Mouse (Mus musculus): ENCODE data around the gene Nek4. TPM values are rescaled to one million over a fixed set of nuclear protein-coding genes. Genes with fewer than 3 reads are reported as not detected.

Gene Nek4
- polyA plus RNA-seq, 1 experiment from 2014 or later, result 19.6 TPM

DNA sequence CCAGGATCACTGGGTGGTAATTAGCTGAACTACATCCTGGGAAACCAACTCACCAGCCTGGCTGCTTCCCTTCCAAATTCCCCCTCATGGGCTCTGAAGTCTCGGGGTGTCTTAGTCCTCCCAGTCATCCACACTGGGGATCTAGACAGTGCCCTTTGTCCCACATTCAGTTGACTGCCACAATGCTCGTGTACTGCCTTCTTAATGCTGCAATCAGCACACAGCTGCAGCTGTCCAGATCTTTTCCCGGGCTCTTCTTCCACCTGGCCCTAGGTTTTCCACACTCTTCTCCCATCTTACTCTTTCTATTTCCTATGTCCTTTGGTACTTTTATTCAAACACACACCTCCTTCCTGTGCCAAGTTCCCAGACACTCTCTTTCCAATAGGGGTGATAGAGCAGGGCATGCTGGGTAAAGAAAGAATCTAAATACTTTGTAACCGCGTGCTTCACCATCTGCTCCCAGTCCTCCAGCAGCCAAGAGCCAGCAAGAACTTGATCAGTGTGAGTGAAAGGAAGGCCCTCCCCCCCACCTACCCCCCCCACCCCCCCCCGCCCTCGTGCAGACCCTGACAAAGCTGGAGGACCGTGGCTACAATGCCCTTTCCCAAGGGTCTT is 29.0 kb upstream of the Nek4 start:
- no peak overlapping the region for H3K4me3 ChIP-seq (replicated peaks; ENCODE audit: low read length)
- no peaks in the 10 kb centered on the region for H3K36me3 ChIP-seq (ENCODE audit: control insufficient read depth, insufficient read depth)
- no peak overlapping the region for H3K4me2 ChIP-seq (ENCODE audit: low read length)
- H3K9me3 ChIP-seq (ENCODE audit: control insufficient read depth, low read length), result no peaks in the 10 kb centered on the region
- no peak overlapping the region for H3K27ac ChIP-seq (ENCODE audit: low read length)
- peak; percentile 58; the same call in 1 of the 2 replicates for ATAC-seq
- H3K9ac ChIP-seq (replicated peaks; ENCODE audit: low read depth, low read length), result no peak overlapping the region
- WGBS, result 43% methylated on average over 7 of the region's 8 CpGs
- peaks cover 3% of the 10 kb centered on the region; the same call in 1 of the 2 replicates for H3K4me1 ChIP-seq (replicated peaks; ENCODE audit: control insufficient read depth, insufficient read depth, low read length)
- no peaks in the 10 kb centered on the region for H3K27me3 ChIP-seq (replicated peaks; ENCODE audit: control insufficient read depth, insufficient read depth, low read length)

DNA sequence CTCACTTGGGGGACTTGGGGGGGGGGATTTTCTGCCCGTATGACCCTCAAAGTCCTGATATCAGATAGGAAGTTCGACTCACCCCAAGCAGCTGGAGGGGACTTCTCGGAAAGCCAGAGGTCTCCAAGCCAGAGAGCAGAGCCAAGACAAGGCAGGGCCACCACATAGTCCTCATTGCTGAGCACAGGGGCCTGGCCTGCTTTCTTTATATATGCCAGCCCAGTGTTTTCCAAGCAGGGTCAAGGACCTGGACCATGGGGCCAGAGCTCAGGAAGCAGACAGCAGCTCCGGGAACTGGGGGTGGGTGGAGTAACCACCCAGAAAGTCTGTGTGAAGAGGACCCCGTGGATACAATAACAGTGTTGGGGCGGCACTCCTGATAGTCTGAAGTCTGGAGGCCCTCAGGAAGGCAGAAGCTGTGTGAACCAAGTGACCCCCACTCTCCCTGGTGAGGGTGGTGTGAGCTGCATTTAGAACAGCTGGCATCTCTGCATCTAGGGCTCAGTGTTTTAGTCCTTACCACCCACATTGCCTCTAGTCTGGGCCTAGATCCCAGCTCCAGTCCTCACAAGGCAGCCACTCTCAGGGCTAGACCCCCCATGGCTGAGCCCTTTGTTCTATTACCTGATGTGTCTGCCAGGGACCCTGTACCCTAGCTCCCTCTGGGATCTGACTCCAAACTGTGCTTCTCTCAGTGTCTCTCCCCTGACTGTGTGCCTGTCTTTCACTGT is 27.6 kb upstream of the Nek4 start, which contains the start of gene Itih3:
Gene Itih3, minus strand, starts transcription at position 386 of the 731 bp plus-strand sequence.
- WGBS, result 69% methylated on average over 6 of the region's 6 CpGs
- H3K27me3 ChIP-seq (replicated peaks; ENCODE audit: control insufficient read depth, insufficient read depth, low read length), result no peaks in the 10 kb centered on the region
- 0 out of 2 replicates have a peak, but pooled peaks have one; percentile 12 for ATAC-seq
- no peak within 1 kb of the TSS for H3K27ac ChIP-seq (ENCODE audit: low read length)
- no peak within 1 kb of the TSS for H3K9ac ChIP-seq (replicated peaks; ENCODE audit: low read depth, low read length)
- peaks cover 3% of the 10 kb centered on the region; the same call in 1 of the 2 replicates for H3K4me1 ChIP-seq (replicated peaks; ENCODE audit: control insufficient read depth, insufficient read depth, low read length)
- H3K36me3 ChIP-seq (ENCODE audit: control insufficient read depth, insufficient read depth), result no peaks in the 10 kb centered on the region
- no peak within 1 kb of the TSS for H3K4me3 ChIP-seq (replicated peaks; ENCODE audit: low read length)
- no peaks in the 10 kb centered on the region for H3K9me3 ChIP-seq (ENCODE audit: control insufficient read depth, low read length)
- no peak within 1 kb of the TSS for H3K4me2 ChIP-seq (ENCODE audit: low read length)

DNA sequence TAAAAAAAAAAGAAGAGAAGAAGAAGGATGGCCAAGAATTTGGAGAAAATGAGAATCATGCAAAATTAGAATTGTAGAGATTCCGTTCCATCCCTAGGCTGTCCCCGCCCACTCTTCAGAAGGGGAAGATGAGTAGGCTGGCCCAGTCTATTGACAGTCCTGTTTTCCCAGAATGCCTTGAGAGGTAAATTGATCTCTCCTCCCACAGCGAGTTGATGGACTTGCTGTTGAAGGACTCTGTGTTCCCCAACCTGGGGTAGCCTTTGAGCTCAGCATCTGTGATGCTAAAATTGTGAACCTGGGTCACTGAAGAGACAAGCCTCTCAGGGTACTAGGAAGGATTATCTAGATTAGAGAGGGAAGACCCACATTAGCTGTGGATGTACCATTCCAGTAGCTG is 25.7 kb upstream of the Nek4 start:
- 87% methylated on average over 3 of the region's 3 CpGs for WGBS
- no peak overlapping the region for H3K4me3 ChIP-seq (replicated peaks; ENCODE audit: low read length)
- ATAC-seq, result no peak
- H3K36me3 ChIP-seq (ENCODE audit: control insufficient read depth, insufficient read depth), result no peaks in the 10 kb centered on the region
- H3K9me3 ChIP-seq (ENCODE audit: control insufficient read depth, low read length), result no peaks in the 10 kb centered on the region
- H3K27me3 ChIP-seq (replicated peaks; ENCODE audit: control insufficient read depth, insufficient read depth, low read length), result no peaks in the 10 kb centered on the region
- no peak overlapping the region for H3K9ac ChIP-seq (replicated peaks; ENCODE audit: low read depth, low read length)
- no peak overlapping the region for H3K4me2 ChIP-seq (ENCODE audit: low read length)
- H3K27ac ChIP-seq (ENCODE audit: low read length), result no peak overlapping the region
- peaks cover 3% of the 10 kb centered on the region; the same call in 1 of the 2 replicates for H3K4me1 ChIP-seq (replicated peaks; ENCODE audit: control insufficient read depth, insufficient read depth, low read length)

DNA sequence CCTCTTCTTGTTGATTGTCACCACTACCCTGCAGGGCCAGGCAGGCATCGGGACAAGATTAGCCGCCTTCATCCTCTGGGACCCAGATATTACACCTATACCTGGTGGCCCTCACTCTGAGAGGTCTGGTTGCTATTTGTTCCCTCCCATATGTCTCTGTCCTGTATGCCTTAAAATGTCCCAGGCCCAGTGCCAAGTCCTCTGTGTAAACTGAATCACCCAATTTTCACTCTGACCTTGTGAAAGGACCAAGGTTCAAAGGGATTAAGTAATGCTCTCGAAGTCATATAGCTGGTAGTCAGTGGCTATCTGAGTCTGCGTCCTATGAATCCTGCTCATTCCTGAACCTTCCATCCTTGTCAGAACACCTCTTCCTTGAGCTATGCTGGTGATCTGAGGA is 20.8 kb upstream of the Nek4 start:
- Histone ChIP-seq H3K4me2 (ENCODE audit: low read length) (no peak overlapping the region), H3K36me3 (ENCODE audit: control insufficient read depth, insufficient read depth) (no peaks in the 10 kb centered on the region), H3K4me3 (replicated peaks; ENCODE audit: low read length) (no peak overlapping the region), H3K4me1 (replicated peaks; ENCODE audit: control insufficient read depth, insufficient read depth, low read length) (no peaks in the 10 kb centered on the region), H3K9ac (replicated peaks; ENCODE audit: low read depth, low read length) (no peak overlapping the region), H3K27ac (ENCODE audit: low read length) (no peak overlapping the region), H3K27me3 (replicated peaks; ENCODE audit: control insufficient read depth, insufficient read depth, low read length) (no peaks in the 10 kb centered on the region), H3K9me3 (ENCODE audit: control insufficient read depth, low read length) (no peaks in the 10 kb centered on the region)
- ATAC-seq, result no peak
- WGBS, result 84% methylated on average over 4 of the region's 4 CpGs

DNA sequence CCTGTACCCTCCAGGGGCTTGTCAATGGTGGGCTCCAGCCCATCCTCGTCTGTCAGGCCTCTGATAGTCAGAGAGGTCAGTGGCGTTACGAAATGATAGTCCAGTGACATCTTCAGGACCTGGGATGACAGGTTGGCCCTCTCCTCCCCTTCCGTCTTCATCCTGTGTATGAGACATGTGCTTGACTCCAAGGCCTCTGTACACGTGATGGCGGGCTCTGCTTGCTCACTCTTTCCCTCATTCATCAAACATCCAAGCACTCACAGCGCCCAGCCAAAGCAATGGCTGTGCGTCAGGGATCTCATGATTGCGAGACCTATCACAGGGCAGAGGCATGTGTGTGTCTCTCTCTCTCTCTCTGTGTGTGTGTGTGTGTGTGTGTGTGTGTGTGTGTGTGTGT is 17.8 kb upstream of the Nek4 start:
- no peak overlapping the region for H3K4me3 ChIP-seq (replicated peaks; ENCODE audit: low read length)
- H3K4me2 ChIP-seq (ENCODE audit: low read length), result no peak overlapping the region
- ATAC-seq, result no peak
- no peaks in the 10 kb centered on the region for H3K27me3 ChIP-seq (replicated peaks; ENCODE audit: control insufficient read depth, insufficient read depth, low read length)
- 88% methylated on average over 9 of the region's 9 CpGs for whole genome bisulfite sequencing
- H3K27ac ChIP-seq (ENCODE audit: low read length), result no peak overlapping the region
- H3K9ac ChIP-seq (replicated peaks; ENCODE audit: low read depth, low read length), result no peak overlapping the region
- no peaks in the 10 kb centered on the region for H3K4me1 ChIP-seq (replicated peaks; ENCODE audit: control insufficient read depth, insufficient read depth, low read length)
- H3K9me3 ChIP-seq (ENCODE audit: control insufficient read depth, low read length), result no peaks in the 10 kb centered on the region
- no peaks in the 10 kb centered on the region for H3K36me3 ChIP-seq (ENCODE audit: control insufficient read depth, insufficient read depth)

DNA sequence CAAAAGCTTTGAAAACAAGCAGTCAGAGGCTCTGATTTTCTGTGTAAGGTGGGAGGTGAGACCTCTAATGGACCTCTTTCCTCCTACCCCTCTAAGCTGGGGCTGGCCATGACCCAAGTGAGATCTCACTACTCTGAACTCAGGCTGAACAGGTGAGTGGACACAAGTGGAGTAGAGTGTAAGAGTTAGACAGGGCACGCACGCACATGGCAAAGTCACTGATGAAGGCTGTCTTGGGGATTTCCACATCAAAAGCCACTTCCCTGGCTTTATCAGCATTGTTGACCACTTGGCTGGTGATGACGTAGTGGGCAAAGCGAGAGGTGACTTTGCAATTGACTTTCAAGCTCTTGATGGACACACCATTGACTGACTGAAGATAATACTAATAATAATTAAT is 8.9 kb upstream of the Nek4 start:
- Histone ChIP-seq H3K4me1 (replicated peaks; ENCODE audit: control insufficient read depth, insufficient read depth, low read length) (no peaks in the 10 kb centered on the region), H3K4me2 (ENCODE audit: low read length) (no peak overlapping the region), H3K27me3 (replicated peaks; ENCODE audit: control insufficient read depth, insufficient read depth, low read length) (0 out of 2 replicates have a peak, but pooled peaks cover 2% of the 10 kb centered on the region), H3K27ac (ENCODE audit: low read length) (no peak overlapping the region), H3K9ac (replicated peaks; ENCODE audit: low read depth, low read length) (no peak overlapping the region), H3K36me3 (ENCODE audit: control insufficient read depth, insufficient read depth) (no peaks in the 10 kb centered on the region), H3K4me3 (replicated peaks; ENCODE audit: low read length) (no peak overlapping the region), H3K9me3 (ENCODE audit: control insufficient read depth, low read length) (no peaks in the 10 kb centered on the region)
- ATAC-seq, result no peak
- 93% methylated on average over 4 of the region's 4 CpGs for WGBS

DNA sequence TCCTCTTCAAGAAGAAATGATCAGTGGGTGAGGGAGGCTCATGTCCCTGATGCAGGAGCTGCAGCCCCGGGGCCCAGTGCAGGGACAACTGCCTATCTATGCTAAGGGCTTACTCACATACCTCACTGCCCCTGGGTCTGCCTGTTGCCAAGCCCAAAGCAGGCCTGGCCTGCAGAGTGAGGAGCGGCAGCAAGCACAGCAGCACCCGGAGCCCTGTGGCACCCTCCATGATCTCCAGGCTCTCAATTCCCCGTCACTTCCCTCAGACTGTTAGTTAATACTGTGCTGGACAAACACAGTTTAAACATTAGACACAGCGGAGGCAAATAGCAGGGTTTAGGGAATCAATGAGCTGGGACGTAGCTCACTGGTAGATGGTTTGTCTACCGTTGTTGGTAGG is 8.1 kb upstream of the Nek4 start, which contains the start of gene Itih1:
Gene Itih1, minus strand, starts transcription at position 252 of the 400 bp plus-strand sequence.
- WGBS, result 91% methylated on average over 7 of the region's 7 CpGs
- H3K27me3 ChIP-seq (replicated peaks; ENCODE audit: control insufficient read depth, insufficient read depth, low read length), result 0 out of 2 replicates have a peak, but pooled peaks cover 2% of the 10 kb centered on the region
- no peak for ATAC-seq
- H3K4me1 ChIP-seq (replicated peaks; ENCODE audit: control insufficient read depth, insufficient read depth, low read length), result no peaks in the 10 kb centered on the region
- no peaks in the 10 kb centered on the region for H3K9me3 ChIP-seq (ENCODE audit: control insufficient read depth, low read length)
- no peak within 1 kb of the TSS for H3K4me2 ChIP-seq (ENCODE audit: low read length)
- no peaks in the 10 kb centered on the region for H3K36me3 ChIP-seq (ENCODE audit: control insufficient read depth, insufficient read depth)
- H3K27ac ChIP-seq (ENCODE audit: low read length), result no peak within 1 kb of the TSS
- no peak within 1 kb of the TSS for H3K9ac ChIP-seq (replicated peaks; ENCODE audit: low read depth, low read length)
- H3K4me3 ChIP-seq (replicated peaks; ENCODE audit: low read length), result no peak within 1 kb of the TSS

DNA sequence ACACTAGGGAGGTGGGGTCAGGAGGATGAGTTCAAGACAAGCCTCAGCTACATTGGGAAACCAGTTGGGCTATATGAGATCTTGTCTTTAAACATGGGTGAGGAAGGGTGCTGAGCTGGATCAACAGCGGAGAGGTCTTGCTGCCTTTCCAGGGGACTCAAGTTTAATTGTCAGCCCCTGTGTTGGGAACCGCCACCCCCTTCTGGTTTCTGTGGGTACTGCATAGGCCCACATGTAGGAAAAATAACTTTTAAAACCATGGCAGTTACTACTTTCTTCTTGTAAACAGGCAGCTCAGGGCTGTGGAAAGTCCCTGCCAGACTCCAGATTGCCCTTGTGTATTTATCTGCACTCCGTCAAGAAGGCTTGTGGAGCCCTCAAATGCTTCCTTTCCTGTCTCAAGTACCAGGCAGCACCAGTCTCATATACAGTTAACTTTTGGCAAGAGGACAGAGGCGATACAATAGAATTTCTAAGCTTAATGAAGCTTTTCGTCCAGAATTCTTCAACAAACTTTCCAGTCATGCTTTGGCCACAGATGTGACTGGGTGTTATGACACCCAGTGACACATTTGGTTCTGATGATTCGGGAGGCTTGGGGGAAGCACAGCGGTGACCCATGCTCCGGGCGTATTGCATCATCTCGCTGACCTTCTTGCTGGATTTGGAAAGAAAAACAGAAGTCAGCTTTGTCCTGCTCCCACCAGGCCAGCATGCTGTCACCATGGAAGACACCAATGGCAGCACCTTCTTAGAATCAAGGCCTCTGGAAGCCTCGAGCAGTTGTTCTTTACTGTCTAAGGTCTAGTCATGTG is 7.1 kb upstream of the Nek4 start:
- no peak overlapping the region for H3K4me2 ChIP-seq (ENCODE audit: low read length)
- no peak overlapping the region for H3K4me3 ChIP-seq (replicated peaks; ENCODE audit: low read length)
- ATAC-seq, result no peak
- 0 out of 2 replicates have a peak, but pooled peaks cover 2% of the 10 kb centered on the region for H3K27me3 ChIP-seq (replicated peaks; ENCODE audit: control insufficient read depth, insufficient read depth, low read length)
- WGBS, result 69% methylated on average over 11 of the region's 11 CpGs
- no peaks in the 10 kb centered on the region for H3K36me3 ChIP-seq (ENCODE audit: control insufficient read depth, insufficient read depth)
- H3K9me3 ChIP-seq (ENCODE audit: control insufficient read depth, low read length), result no peaks in the 10 kb centered on the region
- H3K4me1 ChIP-seq (replicated peaks; ENCODE audit: control insufficient read depth, insufficient read depth, low read length), result no peaks in the 10 kb centered on the region
- H3K9ac ChIP-seq (replicated peaks; ENCODE audit: low read depth, low read length), result no peak overlapping the region
- H3K27ac ChIP-seq (ENCODE audit: low read length), result no peak overlapping the region

DNA sequence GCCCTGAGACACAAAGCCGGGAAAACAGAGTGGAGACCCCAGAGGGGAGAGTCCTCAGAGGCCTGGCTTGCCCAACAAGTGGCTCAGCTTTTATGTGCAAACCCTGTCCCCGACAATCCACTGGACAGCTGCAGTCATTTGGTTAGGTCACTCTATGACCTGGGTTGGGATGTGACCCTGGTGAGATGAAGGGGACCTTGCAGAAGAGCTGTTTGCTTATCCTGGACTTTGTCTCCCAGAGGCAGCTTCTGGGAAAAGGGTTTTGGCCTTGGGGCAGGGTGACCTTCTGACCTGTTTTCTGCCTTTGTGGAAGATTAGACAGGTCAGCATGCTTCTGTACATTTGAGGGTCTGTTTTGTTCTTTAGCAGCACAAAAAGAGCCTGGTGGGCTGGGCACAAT is 6.4 kb upstream of the Nek4 start:
- no peak overlapping the region for H3K9ac ChIP-seq (replicated peaks; ENCODE audit: low read depth, low read length)
- no peak overlapping the region for H3K4me2 ChIP-seq (ENCODE audit: low read length)
- H3K27ac ChIP-seq (ENCODE audit: low read length), result no peak overlapping the region
- no peak overlapping the region for H3K4me3 ChIP-seq (replicated peaks; ENCODE audit: low read length)
- no peaks in the 10 kb centered on the region for H3K4me1 ChIP-seq (replicated peaks; ENCODE audit: control insufficient read depth, insufficient read depth, low read length)
- H3K9me3 ChIP-seq (ENCODE audit: control insufficient read depth, low read length), result no peaks in the 10 kb centered on the region
- WGBS, result 83% methylated on average over 2 of the region's 2 CpGs
- H3K36me3 ChIP-seq (ENCODE audit: control insufficient read depth, insufficient read depth), result no peaks in the 10 kb centered on the region
- H3K27me3 ChIP-seq (replicated peaks; ENCODE audit: control insufficient read depth, insufficient read depth, low read length), result 0 out of 2 replicates have a peak, but pooled peaks cover 2% of the 10 kb centered on the region
- no peak for ATAC-seq

Data from forebrain, embryonic 16.5 days (tissue).